Mouse (Mus musculus) ES-E14 (cell line): ENCODE results near the gene Rab24.

ENCODE experiments used
- MAFK ChIP-seq: IDR thresholded peaks from 2 replicates; pipeline ENCODE4 v1.6.1; 2014; ENCODE audit warnings: mild to moderate bottlenecking, low read depth, low read length, inconsistent platforms; ENCODE audit not compliant: insufficient read depth
- ZNF384 ChIP-seq: IDR thresholded peaks from 2 replicates; pipeline ENCODE4 v1.6.1; 2012; ENCODE audit warnings: low read depth, low read length, inconsistent platforms

DNA sequence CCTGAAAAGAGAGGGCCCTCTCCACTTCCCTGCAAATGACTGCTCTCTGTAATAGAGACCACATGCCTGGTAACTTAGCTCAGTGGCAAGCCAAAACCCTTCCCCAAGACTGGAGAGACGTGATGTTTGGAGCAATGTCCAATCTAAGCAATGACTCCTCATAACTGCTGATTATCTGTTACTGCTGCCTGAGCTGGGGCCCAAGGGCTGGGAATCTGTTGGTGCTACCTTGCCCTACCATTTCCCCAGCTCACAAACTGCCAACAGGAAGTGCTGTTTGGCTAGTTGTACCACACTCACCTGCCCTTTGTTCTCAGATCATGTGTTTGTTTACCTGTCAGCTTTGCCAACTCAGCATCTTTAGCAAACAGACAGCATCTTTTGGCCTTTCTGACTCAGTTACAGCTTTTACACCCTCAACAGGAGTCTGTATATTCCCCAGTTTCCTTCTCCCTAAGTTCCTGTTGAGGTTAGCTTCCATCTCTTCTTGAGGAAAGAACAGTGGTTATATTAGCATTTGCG is 6.8 kb downstream of the Rab24 start:
- TF ChIP-seq ZNF384 (no peak), MAFK (peak; percentile 50; the same call in 1 of the 2 replicates)
